Mouse (Mus musculus) frontal cortex, adult (tissue): Measurements from ENCODE around the gene Noc2l.
A peak's percentile ranks its signal among the peaks of the same experiment; 100 is the strongest.

Experiments
- ATAC-seq: cut with Nextera tagmentation; 2 replicates; pipeline ENCODE4 v1.9.2; 2017; ENCODE audit warnings: mild to moderate bottlenecking, moderate library complexity, mixed read lengths; ENCODE audit not compliant: low TSS enrichment

Gene Noc2l

DNA sequence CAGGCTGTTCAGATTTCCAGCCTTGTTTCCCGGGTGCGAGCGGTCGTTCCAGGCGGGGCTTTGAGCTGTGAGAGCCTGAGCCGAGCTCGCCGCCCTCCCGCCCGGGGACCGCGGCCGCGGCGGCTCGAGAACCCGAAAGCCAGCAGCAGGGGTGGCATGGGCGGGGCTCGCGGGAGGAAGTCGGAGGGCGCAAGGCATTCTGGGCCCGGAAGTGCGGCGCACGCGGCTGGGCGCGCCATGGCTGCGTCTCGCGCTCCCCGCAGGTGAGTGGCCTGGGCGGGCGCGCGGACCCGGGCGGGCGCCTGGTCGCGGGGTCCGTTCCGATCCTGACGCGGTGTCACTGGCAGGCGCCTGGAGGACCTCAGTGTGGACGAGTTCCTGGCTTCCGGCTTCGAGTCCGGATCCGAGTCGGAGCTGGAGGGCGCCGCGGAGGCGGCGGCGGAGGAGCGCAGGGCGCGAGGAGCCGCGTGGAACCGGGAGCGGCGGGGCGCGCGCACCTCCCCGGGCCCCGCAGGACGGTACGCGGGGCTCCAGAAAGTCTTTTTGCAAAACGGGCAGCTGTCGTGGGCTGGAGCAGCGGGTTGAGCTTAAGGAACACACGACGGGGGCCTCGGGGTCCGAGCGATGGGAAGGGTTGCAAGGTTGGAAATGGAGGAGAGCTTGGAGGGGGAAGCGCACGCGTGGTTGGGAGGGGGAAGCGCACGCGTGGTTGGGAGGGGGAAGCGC is at the start of gene Noc2l:
Noc2l (plus strand) TSS at position 203 of the 726 bp plus-strand sequence.
- peak; percentile 84 for ATAC-seq

GRCm38 (mm10) chr4:156188162-156188810 is 47.5 kb upstream of the Noc2l start:
- ATAC-seq: no peak

- ATAC-seq: no peak
These were observed 46.9 kb upstream of the Noc2l start for GRCm38 (mm10) chr4:156188811-156189323.

DNA sequence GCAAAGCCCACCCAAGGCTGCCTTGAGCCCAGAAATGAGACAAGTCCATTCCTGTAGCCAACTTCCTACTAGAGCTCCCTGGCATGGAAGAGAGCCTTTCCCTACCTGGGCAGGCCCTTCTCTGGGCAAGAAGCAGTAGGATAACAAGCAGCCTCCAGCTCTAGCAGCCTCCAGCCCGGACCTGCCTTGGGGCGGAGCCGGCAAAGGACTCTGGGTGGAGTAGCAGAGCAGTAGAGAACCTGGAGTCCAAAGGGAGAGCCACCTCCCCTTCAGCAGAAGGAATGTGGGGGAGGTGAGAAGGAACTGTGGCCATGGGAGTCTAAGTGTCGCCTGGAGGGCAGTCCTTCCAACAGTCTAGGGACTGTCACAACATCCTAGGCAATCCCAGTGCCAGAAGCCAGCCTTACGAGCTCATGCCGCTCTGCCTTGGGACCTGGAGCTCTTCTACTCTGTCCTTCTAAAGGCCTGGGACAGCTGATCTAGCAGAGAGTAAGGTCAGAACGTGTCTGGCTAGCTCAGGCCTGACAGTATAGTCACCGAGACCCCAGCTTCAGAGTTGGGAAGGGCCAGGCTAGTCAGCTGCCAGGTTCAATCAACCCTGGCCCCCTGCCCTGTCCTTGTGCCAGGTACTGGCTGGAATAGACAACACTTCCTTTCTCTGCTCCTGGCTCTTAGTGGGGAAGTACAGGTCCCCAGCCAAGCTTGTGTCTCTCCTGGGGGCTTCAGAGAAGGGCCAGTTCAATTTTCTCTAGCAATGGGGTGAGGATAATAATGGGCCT is 43.2 kb upstream of the Noc2l start:
- no peak for ATAC-seq

- ATAC-seq: no peak
These were observed 42.6 kb upstream of the Noc2l start for GRCm38 (mm10) chr4:156193200-156193590.

DNA sequence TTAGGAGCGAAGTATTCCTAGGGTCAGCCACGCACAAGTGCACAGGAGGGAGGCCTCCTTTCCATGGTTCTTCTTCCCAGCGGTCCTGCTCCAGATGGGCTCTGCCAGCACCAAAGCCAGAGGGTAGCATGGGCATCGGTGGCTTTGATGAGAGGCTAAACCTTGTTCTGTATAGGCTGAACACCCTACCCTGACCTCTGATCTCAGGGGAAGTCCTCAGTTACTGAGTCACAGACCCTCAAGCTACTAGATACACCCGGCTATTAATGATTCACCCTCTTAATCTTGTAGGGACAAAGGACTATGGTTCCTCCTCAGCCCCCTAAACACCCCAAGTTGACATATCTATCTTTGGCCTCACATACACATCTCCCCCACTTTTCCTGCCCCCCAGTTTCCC is 41.9 kb upstream of the Noc2l start:
- ATAC-seq: no peak

GRCm38 (mm10) chr4:156194346-156194745 is 41.5 kb upstream of the Noc2l start:
- no peak for ATAC-seq

GRCm38 (mm10) chr4:156195927-156196870 is 39.6 kb upstream of the Noc2l start:
- ATAC-seq: no peak

DNA sequence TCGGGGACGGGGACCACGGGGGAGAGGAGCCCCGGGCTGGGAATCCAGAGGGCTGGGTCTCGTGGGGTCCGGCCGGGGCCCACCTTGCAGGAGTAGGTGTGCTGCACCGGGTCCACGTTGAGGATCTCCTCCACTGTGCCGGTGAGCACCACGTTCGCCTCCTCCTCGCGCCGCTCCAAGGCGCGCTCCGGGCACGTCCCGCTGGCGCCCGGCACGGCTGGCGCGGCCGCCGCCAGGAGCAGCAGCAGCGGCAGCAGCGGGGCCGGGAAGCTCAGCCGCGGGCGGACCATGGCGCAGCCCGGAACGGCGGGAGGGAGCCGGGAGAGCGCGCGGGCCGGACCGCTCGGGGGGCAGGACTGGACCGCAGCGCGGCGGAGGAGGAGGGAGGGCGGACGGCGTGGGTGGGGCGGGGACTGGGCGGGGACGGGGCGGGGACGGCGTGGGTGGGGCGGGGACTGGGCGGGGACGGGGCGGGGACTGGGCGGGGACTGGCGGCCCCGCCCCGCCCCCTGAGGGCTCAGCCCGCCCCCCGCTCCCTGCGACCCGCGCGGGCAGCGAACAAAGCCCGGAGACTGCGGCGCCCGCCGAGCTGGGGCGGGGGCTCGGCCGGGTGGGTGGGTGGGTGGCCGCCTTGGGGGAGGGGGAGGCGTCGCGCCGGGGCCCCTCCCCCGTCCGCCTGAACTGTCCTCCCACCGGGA is 38.5 kb upstream of the Noc2l start, which contains the start of gene Agrn:
Agrn (minus strand) TSS at position 358 of the 698 bp plus-strand sequence.
- ATAC-seq: peak; percentile 47

DNA sequence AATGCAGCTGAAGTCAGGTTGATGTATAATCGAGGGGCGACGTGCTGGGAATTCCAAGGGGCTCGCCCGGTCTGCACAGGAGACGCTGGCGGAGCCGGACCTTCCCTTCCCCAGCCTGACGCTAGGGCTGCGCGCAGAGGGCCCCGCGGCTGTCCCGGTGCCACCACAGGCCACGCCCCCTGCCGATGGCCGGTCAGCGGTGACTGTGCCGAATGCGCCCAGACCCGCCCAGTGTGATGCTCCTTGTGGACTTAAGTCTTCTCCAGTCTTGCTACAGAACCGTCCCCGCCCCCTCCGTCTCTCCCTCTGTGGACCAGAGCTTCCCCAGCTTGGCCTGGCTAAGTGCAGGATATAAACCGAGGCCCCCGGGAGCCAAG is 38.0 kb upstream of the Noc2l start:
- ATAC-seq: peak; percentile 57

GRCm38 (mm10) chr4:156200623-156201475 is 35.0 kb upstream of the Noc2l start, which contains the start of gene Isg15:
Isg15 (minus strand) TSS chr4:156200818.
- no peak for ATAC-seq

DNA sequence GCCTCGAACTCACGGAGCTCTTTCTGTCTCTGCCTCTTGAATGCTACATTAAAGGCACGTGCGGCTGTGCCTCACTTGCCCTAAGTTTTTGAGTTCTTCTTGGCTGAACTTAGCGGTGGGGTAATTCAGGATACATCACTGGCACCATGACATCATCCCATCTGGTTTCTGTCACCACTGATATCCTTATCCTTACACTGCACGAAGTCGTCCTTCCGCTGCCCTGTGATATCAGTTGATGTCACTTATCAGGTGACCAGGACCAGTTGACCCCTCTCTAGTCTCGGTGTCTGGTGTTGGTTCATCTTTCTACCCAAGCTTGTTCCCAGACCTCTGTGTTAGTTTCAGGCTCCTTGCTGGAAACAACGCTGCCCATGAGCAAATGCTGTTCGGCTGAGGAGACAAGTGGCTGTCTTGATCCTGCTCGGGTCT is 33.3 kb upstream of the Noc2l start:
- no peak for ATAC-seq

DNA sequence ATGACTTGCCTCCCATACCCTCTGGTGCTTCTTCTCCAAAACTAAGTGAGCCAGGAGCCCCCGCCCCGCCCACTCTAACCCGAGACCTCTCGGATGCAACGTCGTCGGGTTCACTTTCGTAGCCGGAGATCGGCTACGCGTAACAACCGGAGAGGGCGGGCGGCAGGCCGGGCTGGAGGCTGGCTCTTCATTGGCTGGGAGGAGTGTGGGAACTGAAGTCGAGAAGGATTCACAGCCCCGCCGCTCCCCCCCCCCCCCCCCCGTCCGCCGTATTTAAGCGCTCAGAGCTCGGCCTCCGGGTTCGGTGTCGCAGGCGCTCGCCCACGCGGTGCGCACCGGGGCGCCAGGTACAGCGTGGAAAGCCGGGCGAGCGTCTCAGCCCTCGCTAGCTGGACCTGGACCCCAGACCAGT is 32.8 kb upstream of the Noc2l start, which contains the start of gene AW011738:
AW011738 (plus strand) TSS at position 304 of the 412 bp plus-strand sequence.
- ATAC-seq: peak; percentile 80

DNA sequence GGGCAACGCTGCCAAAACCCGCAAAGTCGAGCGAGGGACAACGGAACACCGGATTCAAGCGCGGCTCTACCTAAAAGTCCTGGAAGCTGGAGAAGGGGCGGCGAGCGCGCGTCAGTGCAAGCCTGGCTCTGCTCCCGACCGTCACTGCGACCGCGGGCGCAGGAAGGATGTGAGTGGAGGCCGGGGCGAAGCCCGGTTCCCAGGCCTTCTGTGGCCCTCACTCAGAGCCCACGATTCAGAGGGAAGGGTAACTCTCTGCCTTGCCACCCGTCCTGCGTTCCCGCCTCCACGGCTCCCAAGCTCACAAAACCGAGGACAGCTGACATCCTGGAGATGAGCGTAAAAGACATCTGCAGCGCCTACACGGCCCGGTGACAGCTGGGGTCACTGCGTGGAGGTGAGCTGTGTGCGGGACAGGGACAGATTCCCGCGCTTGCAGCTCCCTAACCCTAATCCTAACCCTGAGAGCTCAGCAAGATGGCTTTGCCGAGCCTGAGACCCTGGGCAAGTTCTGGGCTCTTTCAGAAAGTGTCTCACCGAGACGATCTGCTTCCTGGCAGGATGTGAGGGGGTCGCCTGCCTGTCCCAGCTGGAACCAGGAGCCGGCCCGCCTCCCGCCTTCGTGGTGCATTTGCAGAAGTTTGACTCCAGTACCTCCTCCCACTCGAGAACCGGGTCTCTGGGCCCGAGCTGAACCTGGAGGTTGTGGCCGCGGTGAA is 32.2 kb upstream of the Noc2l start:
- 0 out of 2 replicates have a peak, but pooled peaks have one; percentile 8 for ATAC-seq

DNA sequence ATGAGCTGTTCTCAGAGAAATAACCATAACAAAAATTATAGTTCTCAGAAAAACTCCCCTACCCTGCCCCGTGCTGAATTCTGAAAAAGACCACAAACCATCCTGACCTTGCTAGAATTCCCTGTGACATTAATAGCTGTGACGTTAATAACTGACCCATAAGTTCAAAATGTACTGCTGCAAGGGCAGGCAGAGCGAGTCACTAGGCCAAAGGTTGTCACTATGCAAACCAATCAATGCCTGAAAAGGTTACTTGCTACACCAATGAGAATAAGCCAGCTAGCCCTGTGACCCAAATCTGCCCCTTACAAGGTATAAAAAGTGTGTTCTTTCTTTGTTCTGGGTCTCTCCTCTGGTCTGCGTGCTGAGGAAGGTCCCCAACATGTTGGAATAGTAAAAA is 26.9 kb upstream of the Noc2l start:
- no peak for ATAC-seq

- peak; percentile 55; the same call in 1 of the 2 replicates for ATAC-seq
These were observed 25.7 kb upstream of the Noc2l start for GRCm38 (mm10) chr4:156209963-156210635.

DNA sequence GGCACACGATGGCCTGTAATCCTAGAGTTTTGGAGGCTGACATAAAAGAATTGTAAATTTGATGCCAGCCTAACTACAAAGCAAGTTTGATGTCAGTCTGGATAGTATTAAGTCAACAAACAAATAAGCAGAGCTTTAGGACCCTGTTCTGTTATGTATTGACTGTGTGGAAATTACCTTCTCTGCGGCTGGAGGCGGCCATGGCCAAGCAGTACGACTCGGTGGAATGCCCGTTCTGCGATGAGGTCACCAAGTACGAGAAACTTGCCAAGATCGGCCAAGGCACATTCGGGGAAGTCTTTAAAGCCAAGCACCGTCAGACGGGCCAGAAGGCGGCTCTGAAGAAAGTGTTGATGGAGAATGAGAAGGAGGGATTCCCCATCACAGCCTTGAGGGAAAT is 22.7 kb upstream of the Noc2l start:
- ATAC-seq: no peak

DNA sequence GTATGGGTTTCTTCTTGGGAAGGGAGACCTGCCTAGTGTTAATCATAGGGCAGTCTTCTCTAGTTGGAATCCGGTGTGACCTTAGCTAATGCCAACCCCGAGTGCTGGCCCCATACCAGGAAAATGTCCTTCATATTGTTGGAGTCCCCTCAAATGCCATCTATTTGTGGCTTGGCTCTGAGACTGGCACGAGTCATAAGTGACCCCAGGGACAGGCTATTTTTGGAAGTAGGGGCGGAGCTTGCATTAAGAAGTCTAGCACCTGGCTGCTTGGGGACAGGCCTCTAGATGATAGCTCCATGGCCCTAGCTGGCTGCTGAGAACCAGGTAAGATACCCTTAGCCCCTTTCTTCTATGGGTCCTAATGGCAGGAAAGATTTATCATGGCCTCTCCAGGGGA is 20.2 kb upstream of the Noc2l start, which contains the start of gene Perm1:
Perm1 (plus strand) TSS at position 220 of the 400 bp plus-strand sequence.
- no peak for ATAC-seq
